Mouse (Mus musculus): ENCODE data around the gene Rpl36a. TPM values are rescaled to one million over a fixed set of nuclear protein-coding genes. Genes with fewer than 3 reads are reported as not detected.
"Not testable (repeated sequence)": the region's sequence is repeated elsewhere in the genome, so short reads cannot be mapped to it uniquely, and the experiment has no call there.

Rpl36a gene
- polyA plus RNA-seq (2012) = 12.2 and 13.9 TPM in 2 replicates

DNA sequence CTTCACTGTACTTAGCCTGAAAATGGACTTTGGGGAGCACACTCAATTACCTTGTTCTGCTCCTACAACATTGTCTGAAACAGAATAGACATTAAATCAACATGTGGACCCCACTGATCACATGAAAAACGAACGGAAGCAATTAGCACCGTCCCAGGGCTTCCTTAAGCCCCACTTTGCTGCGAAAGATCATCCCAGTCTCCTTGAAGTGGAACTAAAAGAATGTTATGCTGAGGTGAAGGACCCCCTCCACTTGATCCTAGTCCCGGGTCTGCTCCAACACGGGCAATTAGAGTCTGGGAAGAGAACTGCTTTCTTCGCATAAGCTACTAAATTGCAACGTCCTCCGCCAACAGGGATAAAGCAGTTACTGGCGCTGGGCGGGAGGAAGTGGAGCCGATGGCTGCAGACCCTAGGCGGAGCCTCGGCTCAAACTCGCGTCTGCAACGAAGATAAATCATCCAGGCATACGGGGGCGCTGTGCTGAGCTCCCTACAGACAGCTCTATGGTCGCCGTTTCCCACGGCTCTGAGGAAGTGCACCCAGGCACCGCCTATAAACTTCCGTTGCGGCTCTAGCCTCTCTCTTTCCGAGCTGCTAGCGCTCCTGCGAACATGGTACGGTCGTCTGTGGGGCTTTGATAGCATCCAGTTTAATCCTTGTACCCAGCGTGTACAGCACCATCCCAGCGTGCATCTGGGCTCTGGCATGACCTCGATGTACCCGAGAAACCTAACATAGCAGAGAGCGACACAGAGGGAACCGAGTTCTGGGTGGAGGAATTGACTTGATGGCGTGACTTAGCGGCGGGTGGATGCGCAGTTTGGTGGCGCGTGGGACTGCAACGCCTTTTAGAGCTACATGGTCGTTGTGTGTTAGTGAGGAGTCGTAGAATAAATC lies at the start of gene Rpl36a:
Gene Rpl36a, plus strand, starts transcription at position 552 of the 900 bp plus-strand sequence.
- H3K36me3 ChIP-seq (ENCODE audit: control insufficient read depth) = peaks cover 22% of the 10 kb centered on the region
- no peak for TF ChIP-seq TAL1 (IDR thresholded peaks at IDR 0.05; ENCODE audit: low read length)
- no peak for TF ChIP-seq GATA1 (IDR thresholded peaks at IDR 0.05; ENCODE audit: low read length)
- H3K4me1 ChIP-seq (ENCODE audit: control insufficient read depth) = peaks cover 55% of the 10 kb centered on the region
- H3K4me3 ChIP-seq (replicated peaks) = peak within 1 kb of the TSS; percentile 87
- no peaks in the 10 kb centered on the region for H3K27me3 ChIP-seq (ENCODE audit: control insufficient read depth)
- peaks cover 7% of the 10 kb centered on the region; the same call in 1 of the 2 replicates for H3K9me3 ChIP-seq (ENCODE audit: control insufficient read depth, low read length)

GRCm38 (mm10) chrX:134539795-134540194 lies 45.7 kb upstream of the Rpl36a start:
- H3K27me3 ChIP-seq (ENCODE audit: control insufficient read depth); H3K9me3 ChIP-seq (ENCODE audit: control insufficient read depth, low read length): not testable (repeated sequence)
- Histone ChIP-seq H3K4me1 (ENCODE audit: control insufficient read depth) (peaks cover 14% of the 10 kb centered on the region), H3K36me3 (ENCODE audit: control insufficient read depth) (peaks cover 23% of the 10 kb centered on the region), H3K4me3 (replicated peaks) (peak overlapping the region; percentile 79)

DNA sequence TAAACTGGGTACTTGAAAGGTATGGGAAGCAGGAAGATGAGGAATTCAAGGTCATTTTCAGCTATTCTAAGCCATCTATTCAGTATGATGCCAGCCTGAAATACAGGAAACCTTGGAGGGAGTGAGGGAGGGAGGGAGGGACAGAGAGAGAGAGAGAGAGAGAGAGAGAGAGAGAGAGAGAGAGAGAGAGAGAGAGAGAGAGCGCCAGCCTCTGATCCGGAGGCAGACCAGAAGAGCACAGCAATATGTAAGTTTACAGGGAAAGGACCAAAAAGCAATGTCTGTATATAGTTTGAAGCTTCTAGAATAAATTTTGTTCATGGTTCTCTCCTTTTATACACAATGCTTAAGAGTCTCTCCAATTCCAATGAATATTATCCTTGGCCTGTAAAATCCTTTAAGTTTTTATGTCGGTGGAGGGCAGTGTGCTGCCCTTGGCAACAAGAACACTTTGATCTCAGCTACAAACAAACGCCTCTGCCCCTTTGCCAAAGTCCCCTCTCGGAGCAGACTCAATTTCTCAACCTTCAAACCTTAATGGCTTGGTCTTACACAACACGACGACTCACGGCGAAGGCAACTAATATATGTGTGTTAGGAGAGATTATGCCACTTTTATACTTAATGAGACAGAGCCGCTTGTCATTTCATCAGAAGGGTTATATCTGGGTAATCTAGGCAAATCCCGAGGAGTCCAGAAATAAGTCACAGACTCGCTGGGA lies 44.9 kb upstream of the Rpl36a start:
- Histone ChIP-seq H3K4me1 (ENCODE audit: control insufficient read depth) (peaks cover 14% of the 10 kb centered on the region), H3K36me3 (ENCODE audit: control insufficient read depth) (peaks cover 24% of the 10 kb centered on the region), H3K27me3 (ENCODE audit: control insufficient read depth) (no peaks in the 10 kb centered on the region), H3K4me3 (replicated peaks) (peak overlapping the region; percentile 79), H3K9me3 (ENCODE audit: control insufficient read depth, low read length) (no peaks in the 10 kb centered on the region)
- TF ChIP-seq GATA1 (IDR thresholded peaks at IDR 0.05; ENCODE audit: low read length) = no peak
- no peak for TF ChIP-seq TAL1 (IDR thresholded peaks at IDR 0.05; ENCODE audit: low read length)

- Histone ChIP-seq H3K36me3 (ENCODE audit: control insufficient read depth) (peaks cover 21% of the 10 kb centered on the region), H3K4me1 (ENCODE audit: control insufficient read depth) (peaks cover 14% of the 10 kb centered on the region), H3K27me3 (ENCODE audit: control insufficient read depth) (no peaks in the 10 kb centered on the region), H3K9me3 (ENCODE audit: control insufficient read depth, low read length) (no peaks in the 10 kb centered on the region), H3K4me3 (replicated peaks) (peak within 1 kb of the TSS; percentile 79)
- TF ChIP-seq GATA1 (IDR thresholded peaks at IDR 0.05; ENCODE audit: low read length) (no peak), TAL1 (IDR thresholded peaks at IDR 0.05; ENCODE audit: low read length) (no peak)
These were observed 44.1 kb upstream of the Rpl36a start, which contains the start of gene Timm8a1 for GRCm38 (mm10) chrX:134541145-134541954. TSS of gene Timm8a1 (minus strand) at chrX:134541865.

GRCm38 (mm10) chrX:134541955-134542308 lies 43.5 kb upstream of the Rpl36a start:
- Histone ChIP-seq H3K36me3 (ENCODE audit: control insufficient read depth) (peaks cover 15% of the 10 kb centered on the region), H3K9me3 (ENCODE audit: control insufficient read depth, low read length) (no peaks in the 10 kb centered on the region), H3K4me1 (ENCODE audit: control insufficient read depth) (peaks cover 14% of the 10 kb centered on the region), H3K4me3 (replicated peaks) (peak overlapping the region; percentile 79), H3K27me3 (ENCODE audit: control insufficient read depth) (no peaks in the 10 kb centered on the region)
- TF ChIP-seq GATA1 (IDR thresholded peaks at IDR 0.05; ENCODE audit: low read length) (no peak), TAL1 (IDR thresholded peaks at IDR 0.05; ENCODE audit: low read length) (no peak)

GRCm38 (mm10) chrX:134547330-134547729 lies 38.1 kb upstream of the Rpl36a start:
- peaks cover 21% of the 10 kb centered on the region for H3K36me3 ChIP-seq (ENCODE audit: control insufficient read depth)
- H3K4me1 ChIP-seq (ENCODE audit: control insufficient read depth) = peaks cover 2% of the 10 kb centered on the region

DNA sequence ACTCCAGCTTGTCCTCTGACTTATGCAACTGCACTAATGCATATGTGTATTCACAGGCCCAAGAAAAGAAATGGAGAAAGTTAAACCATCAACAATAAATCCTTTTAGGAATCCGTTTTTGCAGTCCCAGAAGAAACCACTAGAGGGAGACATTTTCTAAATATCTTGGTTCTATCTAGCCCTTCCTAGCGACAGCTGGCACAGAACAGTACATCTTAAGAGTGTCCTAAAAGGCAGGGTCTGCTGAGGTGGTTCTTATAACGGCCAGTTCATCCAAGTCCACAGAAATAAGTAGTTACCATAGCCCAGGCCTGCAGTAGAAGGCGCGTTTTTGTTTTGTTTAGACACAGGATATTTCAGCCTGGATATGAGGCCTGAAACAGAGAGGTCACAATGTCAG lies 34.6 kb upstream of the Rpl36a start:
- Histone ChIP-seq H3K36me3 (ENCODE audit: control insufficient read depth) (peaks cover 23% of the 10 kb centered on the region), H3K4me3 (replicated peaks) (no peak overlapping the region), H3K9me3 (ENCODE audit: control insufficient read depth, low read length) (no peaks in the 10 kb centered on the region), H3K27me3 (ENCODE audit: control insufficient read depth) (no peaks in the 10 kb centered on the region), H3K4me1 (ENCODE audit: control insufficient read depth) (no peaks in the 10 kb centered on the region)
- TF ChIP-seq TAL1 (IDR thresholded peaks at IDR 0.05; ENCODE audit: low read length) (no peak), GATA1 (IDR thresholded peaks at IDR 0.05; ENCODE audit: low read length) (no peak)

More at GRCm38 (mm10) chrX:134547330-134547729, 38.1 kb upstream of the Rpl36a start:
- Histone ChIP-seq H3K9me3 (ENCODE audit: control insufficient read depth, low read length) (no peaks in the 10 kb centered on the region), H3K27me3 (ENCODE audit: control insufficient read depth) (no peaks in the 10 kb centered on the region), H3K4me3 (replicated peaks) (no peak overlapping the region)
- TF ChIP-seq TAL1 (IDR thresholded peaks at IDR 0.05; ENCODE audit: low read length) = no peak
- no peak for TF ChIP-seq GATA1 (IDR thresholded peaks at IDR 0.05; ENCODE audit: low read length)

GRCm38 (mm10) chrX:134553326-134553725 lies 32.1 kb upstream of the Rpl36a start:
- H3K4me3 ChIP-seq (replicated peaks) = no peak overlapping the region
- no peaks in the 10 kb centered on the region for H3K4me1 ChIP-seq (ENCODE audit: control insufficient read depth)
- H3K9me3 ChIP-seq (ENCODE audit: control insufficient read depth, low read length) = no peaks in the 10 kb centered on the region
- H3K27me3 ChIP-seq (ENCODE audit: control insufficient read depth) = no peaks in the 10 kb centered on the region
- TF ChIP-seq GATA1 (IDR thresholded peaks at IDR 0.05; ENCODE audit: low read length) (no peak), TAL1 (IDR thresholded peaks at IDR 0.05; ENCODE audit: low read length) (no peak)
- H3K36me3 ChIP-seq (ENCODE audit: control insufficient read depth) = peaks cover 28% of the 10 kb centered on the region
